14 mouse cellular contexts compared by ENCODE assay signal in the genomic region with DNA sequence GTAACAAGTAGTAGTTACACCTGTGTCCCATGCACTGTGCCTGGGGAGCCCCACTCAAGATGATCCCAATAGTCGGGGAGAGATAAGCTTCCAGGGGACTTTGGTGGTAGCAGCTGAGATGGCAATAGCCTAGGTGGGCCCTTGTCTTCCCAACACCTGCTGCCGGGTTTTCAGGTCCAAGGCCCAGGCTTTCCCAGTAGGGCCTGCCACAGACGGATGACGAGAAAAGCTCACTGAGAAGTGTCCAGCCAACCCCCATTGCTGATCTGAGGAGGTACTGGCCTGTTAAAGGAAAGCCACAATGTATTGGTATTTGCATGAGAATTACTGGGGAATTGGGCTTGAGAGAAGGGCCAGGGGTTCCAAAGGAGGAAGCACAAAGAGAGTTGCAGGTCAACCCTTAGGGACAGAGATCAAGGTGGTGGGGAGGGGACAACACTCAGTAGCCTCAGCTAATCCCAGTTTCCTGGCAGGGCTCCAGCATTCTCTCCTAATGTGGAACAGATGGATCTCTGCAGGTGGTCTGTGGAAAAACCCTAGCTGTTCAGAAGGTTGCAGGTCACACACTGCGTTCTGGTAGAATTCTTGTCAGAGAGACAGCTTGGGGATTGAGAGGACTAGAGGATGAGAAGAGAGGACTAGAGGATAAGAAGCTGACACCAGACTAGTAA.
DNase-seq lines count a peak whose midpoint lies in the region; ATAC-seq and TF ChIP-seq lines count a peak whose summit lies in the region.
"Had no signal": no experiment of that assay in that cellular context is flagged by ENCODE, and none has a peak within 500 bp of the region (broad histone marks: within the 10 kb centered on the region; RNA-seq: fewer than 3 reads in every experiment).

No protein-coding gene starts in this region.

- no peak overlapping the region for H3K9ac ChIP-seq in intestine, embryonic 16.5 days (ENCODE audit: low read depth, low read length)
- H3K9ac ChIP-seq: embryonic facial prominence, embryonic 13.5 days; midbrain, embryonic 12.5 days had no signal

- no peaks in the 10 kb centered on the region for H3K27me3 ChIP-seq in kidney, adult 2 months (replicated peaks; ENCODE audit: control insufficient read depth, insufficient read depth, low read length)
- H3K27me3 ChIP-seq in intestine, embryonic 16.5 days (replicated peaks; ENCODE audit: control insufficient read depth, insufficient read depth, low read length), result no peaks in the 10 kb centered on the region
- H3K27me3 ChIP-seq: midbrain, embryonic 12.5 days; Patski had no signal

- H3K36me3 ChIP-seq in kidney, adult 2 months (ENCODE audit: control insufficient read depth, insufficient read depth, low read length), result no peaks in the 10 kb centered on the region
- no peaks in the 10 kb centered on the region for H3K36me3 ChIP-seq in intestine, embryonic 16.5 days (ENCODE audit: control insufficient read depth, insufficient read depth, low read length)
- H3K36me3 ChIP-seq: embryonic facial prominence, embryonic 13.5 days; heart, embryonic 10.5 days; midbrain, embryonic 12.5 days had no signal

- ATAC-seq in intestine, embryonic 16.5 days, result no peak
- ATAC-seq: Patski had no signal

- H3K4me3 ChIP-seq in kidney, adult 2 months (ENCODE audit: insufficient read depth, low read depth, low read length), result no peak overlapping the region
- H3K4me3 ChIP-seq in intestine, embryonic 16.5 days (ENCODE audit: low read length), result no peak overlapping the region
- H3K4me3 ChIP-seq: embryonic facial prominence, embryonic 13.5 days; heart, embryonic 10.5 days; midbrain, embryonic 12.5 days had no signal

- H3K4me2 ChIP-seq in intestine, embryonic 16.5 days (ENCODE audit: low read depth, low read length), result no peak overlapping the region
- H3K4me2 ChIP-seq: embryonic facial prominence, embryonic 13.5 days; midbrain, embryonic 12.5 days had no signal

- H3K9me3 ChIP-seq in intestine, embryonic 16.5 days (ENCODE audit: control insufficient read depth, low read length), result no peaks in the 10 kb centered on the region
- H3K9me3 ChIP-seq: embryonic facial prominence, embryonic 13.5 days; heart, embryonic 10.5 days; midbrain, embryonic 12.5 days had no signal

- DNase-seq in kidney, adult 2 months, result peak; percentile 28
- no peak for DNase-seq in kidney, adult 18-20 months
- DNase-seq in ZHBTc4 (ENCODE audit: low read depth, low spot score), result peak; percentile 62
- peak; percentile 91 to 93 for DNase-seq in cerebellum, postnatal 14 days
- DNase-seq in kidney, postnatal 36 days, result peak; percentile 12 to 46
- DNase-seq in urinary bladder, postnatal 25 days (ENCODE audit: low spot score), result no peak
- DNase-seq in left cerebral cortex, adult 11 months (ENCODE audit: low spot score), result no peak
- DNase-seq: adrenal gland, postnatal 36 days; lung, adult 2 months had no signal

- no peak for TF ChIP-seq POLR2A in kidney, adult 2 months (IDR thresholded peaks at IDR 0.05; ENCODE audit: low read depth, low read length)

- 73% methylated on average over 5 of the region's 5 CpGs for WGBS in kidney, adult 2 months
- WGBS in intestine, embryonic 16.5 days, result 75% methylated on average over 5 of the region's 5 CpGs

- no peak overlapping the region for H3K27ac ChIP-seq in kidney, adult 2 months (ENCODE audit: insufficient read depth, low read depth, low read length)
- no peak overlapping the region for H3K27ac ChIP-seq in intestine, embryonic 16.5 days (ENCODE audit: low read length)
- H3K27ac ChIP-seq: embryonic facial prominence, embryonic 13.5 days; heart, embryonic 10.5 days; midbrain, embryonic 12.5 days had no signal

- TF ChIP-seq CTCF in kidney, adult 2 months (conservative IDR thresholded peaks at IDR 0.05; ENCODE audit: insufficient read depth, insufficient read length, low read depth, low read length), result no peak

- H3K4me1 ChIP-seq in kidney, adult 2 months (ENCODE audit: control insufficient read depth, insufficient read depth, low read length), result no peaks in the 10 kb centered on the region
- H3K4me1 ChIP-seq in intestine, embryonic 16.5 days (ENCODE audit: control insufficient read depth, insufficient read depth, low read length), result no peaks in the 10 kb centered on the region
- H3K4me1 ChIP-seq: heart, embryonic 10.5 days; midbrain, embryonic 12.5 days had no signal

Comparison
In these comparisons a context has a peak if more than half of its experiments do, and no peak if none do; other contexts are left out.
1. DNase-seq: peak in kidney, adult 2 months (single experiment), ZHBTc4 (single experiment), cerebellum, postnatal 14 days (2 of 2) and kidney, postnatal 36 days (2 of 2); none in kidney, adult 18-20 months (single experiment), urinary bladder, postnatal 25 days (single experiment) and left cerebral cortex, adult 11 months (single experiment).